9 mouse cellular contexts compared by ENCODE assay signal in genomic region chr13:113587200-113587936, GRCm38 (mm10). TPM values are rescaled to one million over a fixed set of nuclear protein-coding genes. Genes with fewer than 3 reads are reported as not detected.
DNase-seq lines count a peak whose midpoint lies in the region; ATAC-seq lines count a peak whose summit lies in the region.
"Had no signal": no experiment of that assay in that cellular context is flagged by ENCODE, and none has a peak within 500 bp of the region (broad histone marks: within the 10 kb centered on the region; RNA-seq: fewer than 3 reads in every experiment).

No protein-coding gene starts in this region.

- H3K27ac ChIP-seq in heart, embryonic 12.5 days (ENCODE audit: poor library complexity, severe bottlenecking) = no peak overlapping the region
- peak overlapping the region; percentile 80 for H3K27ac ChIP-seq in forebrain, embryonic 10.5 days
- H3K27ac ChIP-seq in neural tube, embryonic 11.5 days (ENCODE audit: low read depth, low read length) = peak overlapping the region; percentile 63; the same call in 1 of the 2 replicates

- no peak for DNase-seq in heart, postnatal 4 days
- peak; percentile 69 for DNase-seq in forebrain, embryonic 10.5 days (ENCODE audit: extremely low spot score, low spot score)
- peak; percentile 54 to 72 for DNase-seq in layer of hippocampus, postnatal 14 days (ENCODE audit: low spot score in 2 of 2)
- peak; percentile 80 for DNase-seq in neural tube, embryonic 11.5 days (ENCODE audit: low spot score)
- no peak for DNase-seq in natural killer cell, adult 2 months (ENCODE audit: low spot score in 2 of 2)
- no peak for DNase-seq in testis, postnatal 10 days (ENCODE audit: low spot score)
- no peak for DNase-seq in ovary, postnatal 10 days (ENCODE audit: low spot score)

- H3K27me3 ChIP-seq in heart, embryonic 12.5 days (replicated peaks) = no peaks in the 10 kb centered on the region
- no peaks in the 10 kb centered on the region for H3K27me3 ChIP-seq in forebrain, embryonic 10.5 days (ENCODE audit: poor library complexity, severe bottlenecking)
- no peaks in the 10 kb centered on the region for H3K27me3 ChIP-seq in neural tube, embryonic 11.5 days (ENCODE audit: control insufficient read depth, insufficient read depth, low read length)
- H3K27me3 ChIP-seq: CH12.LX had no signal

- H3K36me3 ChIP-seq in heart, embryonic 12.5 days = peaks cover 20% of the 10 kb centered on the region
- peaks cover 24% of the 10 kb centered on the region for H3K36me3 ChIP-seq in forebrain, embryonic 10.5 days (replicated peaks)
- H3K36me3 ChIP-seq in neural tube, embryonic 11.5 days (ENCODE audit: control insufficient read depth, insufficient read depth, low read length) = 0 out of 2 replicates have a peak, but pooled peaks cover 2% of the 10 kb centered on the region

- H3K9ac ChIP-seq in heart, embryonic 12.5 days = 0 out of 2 replicates have a peak overlapping the region, but pooled peaks have one; percentile 21
- peak overlapping the region; percentile 23; the same call in 1 of the 2 replicates for H3K9ac ChIP-seq in neural tube, embryonic 11.5 days (ENCODE audit: low read length)

- WGBS in heart, embryonic 12.5 days = 25% methylated on average over 15 of the region's 15 CpGs
- WGBS in forebrain, embryonic 10.5 days = 7% methylated on average over 15 of the region's 15 CpGs
- WGBS in neural tube, embryonic 11.5 days = 8% methylated on average over 15 of the region's 15 CpGs

- 0 out of 2 replicates have a peak overlapping the region, but pooled peaks have one; percentile 3 for H3K4me2 ChIP-seq in heart, embryonic 12.5 days
- H3K4me2 ChIP-seq in neural tube, embryonic 11.5 days (ENCODE audit: low read depth) = no peak overlapping the region; the same call in 1 of the 2 replicates

- H3K9me3 ChIP-seq in heart, embryonic 12.5 days (replicated peaks) = no peaks in the 10 kb centered on the region
- H3K9me3 ChIP-seq in forebrain, embryonic 10.5 days = no peaks in the 10 kb centered on the region
- H3K9me3 ChIP-seq in neural tube, embryonic 11.5 days (ENCODE audit: control insufficient read depth, low read length) = no peaks in the 10 kb centered on the region

- ATAC-seq in heart, embryonic 12.5 days (ENCODE audit: insufficient number of reproducible peaks, low FRiP score) = 0 out of 2 replicates have a peak, but pooled peaks have one; percentile 41
- ATAC-seq in neural tube, embryonic 11.5 days (ENCODE audit: insufficient read depth, low FRiP score, low TSS enrichment) = peak; percentile 95

- no peak overlapping the region for H3K4me3 ChIP-seq in heart, embryonic 12.5 days
- H3K4me3 ChIP-seq in forebrain, embryonic 10.5 days = peak overlapping the region; percentile 29
- no peak overlapping the region for H3K4me3 ChIP-seq in neural tube, embryonic 11.5 days (ENCODE audit: low read depth, low read length)

- H3K4me1 ChIP-seq in heart, embryonic 12.5 days (replicated peaks) = peaks cover 19% of the 10 kb centered on the region
- H3K4me1 ChIP-seq in forebrain, embryonic 10.5 days = peaks cover 25% of the 10 kb centered on the region
- H3K4me1 ChIP-seq in neural tube, embryonic 11.5 days (ENCODE audit: control insufficient read depth, insufficient read depth, low read length) = peaks cover 10% of the 10 kb centered on the region; the same call in 1 of the 2 replicates

RNA-seq across cellular contexts. Expression of gene Snx18, which starts 31.0 kb away (rescaled TPM):
- 29.6 and 31.6 TPM in 2 replicates for polyA plus RNA-seq in heart, embryonic 12.5 days (2016; fragmentation: Nextera tagmentation; extraction: Ambion mirVana)
- total RNA-seq in heart, postnatal 4 days (2021) = 10 to 100 TPM; 32.6 to 34.4 TPM
- 11.2 and 11.5 TPM in 2 replicates for polyA plus RNA-seq in forebrain, embryonic 10.5 days (2016; fragmentation: Nextera tagmentation; extraction: Ambion mirVana)
- total RNA-seq in layer of hippocampus, postnatal 14 days (2021) = 10 to 100 TPM; 26.6 to 29.4 TPM
- polyA plus RNA-seq in neural tube, embryonic 11.5 days (2014; fragmentation: Nextera tagmentation; extraction: Ambion mirVana) = 32.2 and 33.7 TPM in 2 replicates

Comparison
In these comparisons a context has a peak if more than half of its experiments do, and no peak if none do; other contexts are left out.
1. DNase-seq: peak in forebrain, embryonic 10.5 days (single experiment), layer of hippocampus, postnatal 14 days (2 of 2) and neural tube, embryonic 11.5 days (single experiment); none in heart, postnatal 4 days (single experiment), natural killer cell, adult 2 months (0 of 2), testis, postnatal 10 days (single experiment) and ovary, postnatal 10 days (single experiment).